Mouse (Mus musculus): ENCODE measurements around the gene Cygb.

- TF ChIP-seq POLR2A (IDR thresholded peaks at IDR 0.05; ENCODE audit: borderline replicate concordance, control insufficient read depth, low read depth, low read length) (no peak), CTCF (IDR thresholded peaks at IDR 0.05; ENCODE audit: control insufficient read depth, insufficient read depth, low read length) (no peak)
Observed at GRCm38 (mm10) chr11:116641731-116642130, 12.4 kb downstream of the Cygb start.

Data from bone marrow, adult 2 months (tissue).